Mouse (Mus musculus): ENCODE data around the gene Tuba8. TPM values are rescaled to one million over a fixed set of nuclear protein-coding genes. Genes with fewer than 3 reads are reported as not detected.

The Tuba8 gene
- polyA plus RNA-seq (2014; fragmentation: Nextera tagmentation; extraction: Ambion mirVana): 0.35 and 0.39 TPM in 2 replicates

DNA sequence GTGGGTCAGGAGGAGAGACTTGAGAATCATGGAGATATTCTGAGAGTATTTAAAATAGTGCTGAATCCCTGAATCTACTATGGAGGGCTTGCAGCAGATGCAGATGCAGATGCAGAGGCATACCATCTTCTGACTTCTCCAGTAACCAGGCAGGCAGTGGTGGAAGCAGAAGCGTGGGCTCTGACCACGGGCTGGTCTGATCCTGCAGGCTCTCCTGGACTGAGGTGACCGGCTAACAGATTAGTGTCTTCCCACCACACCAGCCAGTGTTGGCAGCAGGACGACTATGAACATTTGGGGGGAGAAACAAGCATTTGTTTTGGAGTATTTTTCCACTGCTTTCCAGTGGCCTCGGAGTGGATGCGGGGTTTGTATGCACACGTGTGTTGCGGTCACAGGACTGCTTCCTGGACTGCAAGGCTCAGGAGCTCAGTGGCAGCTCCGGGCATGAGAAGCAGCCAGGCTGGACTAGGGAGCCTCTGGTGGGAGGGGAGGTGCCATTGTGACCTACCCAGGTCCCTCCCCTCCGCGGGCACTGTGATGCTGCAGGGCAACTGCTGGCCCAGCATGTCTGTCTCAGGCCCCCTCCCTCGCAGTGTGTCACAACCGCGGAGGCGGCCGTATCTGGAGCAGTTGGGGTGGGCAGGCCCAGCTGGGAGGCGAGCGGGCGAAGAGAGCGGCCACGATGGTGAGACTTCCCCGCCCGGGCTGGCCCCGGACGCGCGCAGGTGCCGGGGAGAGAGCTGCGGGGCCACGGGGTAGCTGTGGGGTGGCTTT lies at the start of gene Tuba8:
TSS of gene Tuba8 (plus strand) at position 548 of the 777 bp plus-strand sequence.
- Histone ChIP-seq H3K9me3 (ENCODE audit: control insufficient read depth, low read length) (no peaks in the 10 kb centered on the region), H3K9ac (ENCODE audit: low read length) (peak within 1 kb of the TSS; percentile 45), H3K4me1 (replicated peaks; ENCODE audit: control insufficient read depth, insufficient read depth, low read length) (peaks cover 7% of the 10 kb centered on the region; the same call in 1 of the 2 replicates), H3K4me2 (ENCODE audit: low read depth, low read length, severe bottlenecking) (peak within 1 kb of the TSS; percentile 95), H3K27me3 (ENCODE audit: control insufficient read depth, insufficient read depth, low read length) (peaks cover 11% of the 10 kb centered on the region), H3K4me3 (ENCODE audit: low read depth, low read length) (peak within 1 kb of the TSS; percentile 38), H3K27ac (ENCODE audit: low read depth, low read length) (no peak within 1 kb of the TSS), H3K36me3 (ENCODE audit: control insufficient read depth, insufficient read depth, low read length) (no peaks in the 10 kb centered on the region)
- ATAC-seq (replicated peaks; ENCODE audit: low FRiP score): peak; percentile 81
- WGBS: 5% methylated on average over 30 of the region's 30 CpGs
- peak; percentile 68 for DNase-seq (ENCODE audit: low spot score)

GRCm38 (mm10) chr6:121162616-121163015 lies 47.9 kb upstream of the Tuba8 start:
- Histone ChIP-seq H3K9me3 (ENCODE audit: control insufficient read depth, low read length) (no peaks in the 10 kb centered on the region), H3K36me3 (ENCODE audit: control insufficient read depth, insufficient read depth, low read length) (no peaks in the 10 kb centered on the region), H3K9ac (ENCODE audit: low read length) (no peak overlapping the region), H3K4me1 (replicated peaks; ENCODE audit: control insufficient read depth, insufficient read depth, low read length) (peaks cover 3% of the 10 kb centered on the region; the same call in 1 of the 2 replicates), H3K27me3 (ENCODE audit: control insufficient read depth, insufficient read depth, low read length) (no peaks in the 10 kb centered on the region), H3K4me2 (ENCODE audit: low read depth, low read length, severe bottlenecking) (no peak overlapping the region), H3K4me3 (ENCODE audit: low read depth, low read length) (no peak overlapping the region), H3K27ac (ENCODE audit: low read depth, low read length) (no peak overlapping the region)
- WGBS: 91% methylated on average over 12 of the region's 12 CpGs
- ATAC-seq (replicated peaks; ENCODE audit: low FRiP score) (no peak), DNase-seq (ENCODE audit: low spot score) (no peak)

DNA sequence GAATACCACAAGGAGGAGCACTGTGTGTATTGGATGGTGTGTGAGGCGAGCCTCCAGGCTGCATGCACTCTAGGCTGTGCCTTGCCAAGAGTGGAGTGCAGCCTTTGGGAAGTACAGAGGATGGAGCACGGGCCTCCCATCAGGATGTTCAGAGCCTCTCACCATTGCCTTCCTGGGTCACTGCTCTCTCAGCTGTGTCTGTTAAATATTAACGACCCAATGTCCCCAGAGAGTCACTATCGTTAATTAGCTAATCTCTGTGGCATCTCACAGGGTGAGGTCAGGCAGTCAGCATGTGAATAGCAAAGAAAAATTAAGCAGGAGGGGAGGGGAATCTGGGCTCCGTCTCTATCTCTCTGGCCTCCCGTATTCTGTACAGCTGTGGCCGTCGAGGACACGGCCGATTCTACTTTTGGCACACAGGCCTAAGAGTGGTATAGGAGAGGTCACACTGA lies 44.4 kb upstream of the Tuba8 start:
- peaks cover 3% of the 10 kb centered on the region; the same call in 1 of the 2 replicates for H3K4me1 ChIP-seq (replicated peaks; ENCODE audit: control insufficient read depth, insufficient read depth, low read length)
- no peaks in the 10 kb centered on the region for H3K9me3 ChIP-seq (ENCODE audit: control insufficient read depth, low read length)
- H3K27ac ChIP-seq (ENCODE audit: low read depth, low read length): no peak overlapping the region
- H3K36me3 ChIP-seq (ENCODE audit: control insufficient read depth, insufficient read depth, low read length): no peaks in the 10 kb centered on the region
- no peak for ATAC-seq (replicated peaks; ENCODE audit: low FRiP score)
- no peak overlapping the region for H3K4me3 ChIP-seq (ENCODE audit: low read depth, low read length)
- WGBS: 51% methylated on average over 10 of the region's 10 CpGs
- H3K4me2 ChIP-seq (ENCODE audit: low read depth, low read length, severe bottlenecking): no peak overlapping the region
- no peaks in the 10 kb centered on the region for H3K27me3 ChIP-seq (ENCODE audit: control insufficient read depth, insufficient read depth, low read length)
- no peak overlapping the region for H3K9ac ChIP-seq (ENCODE audit: low read length)
- DNase-seq (ENCODE audit: low spot score): no peak

GRCm38 (mm10) chr6:121167381-121167975 lies 43.0 kb upstream of the Tuba8 start:
- H3K9ac ChIP-seq (ENCODE audit: low read length): no peak overlapping the region
- ATAC-seq (replicated peaks; ENCODE audit: low FRiP score): no peak
- no peaks in the 10 kb centered on the region for H3K9me3 ChIP-seq (ENCODE audit: control insufficient read depth, low read length)
- 71% methylated on average over 7 of the region's 7 CpGs for WGBS
- H3K27me3 ChIP-seq (ENCODE audit: control insufficient read depth, insufficient read depth, low read length): no peaks in the 10 kb centered on the region
- no peak overlapping the region for H3K4me2 ChIP-seq (ENCODE audit: low read depth, low read length, severe bottlenecking)
- H3K4me1 ChIP-seq (replicated peaks; ENCODE audit: control insufficient read depth, insufficient read depth, low read length): peaks cover 3% of the 10 kb centered on the region; the same call in 1 of the 2 replicates
- H3K27ac ChIP-seq (ENCODE audit: low read depth, low read length): no peak overlapping the region
- DNase-seq (ENCODE audit: low spot score): no peak
- no peaks in the 10 kb centered on the region for H3K36me3 ChIP-seq (ENCODE audit: control insufficient read depth, insufficient read depth, low read length)
- H3K4me3 ChIP-seq (ENCODE audit: low read depth, low read length): no peak overlapping the region

GRCm38 (mm10) chr6:121171102-121171501 lies 39.4 kb upstream of the Tuba8 start:
- Histone ChIP-seq H3K27me3 (ENCODE audit: control insufficient read depth, insufficient read depth, low read length) (no peaks in the 10 kb centered on the region), H3K4me1 (replicated peaks; ENCODE audit: control insufficient read depth, insufficient read depth, low read length) (peaks cover under 1% of the 10 kb centered on the region; the same call in 1 of the 2 replicates), H3K27ac (ENCODE audit: low read depth, low read length) (no peak overlapping the region), H3K36me3 (ENCODE audit: control insufficient read depth, insufficient read depth, low read length) (no peaks in the 10 kb centered on the region), H3K4me3 (ENCODE audit: low read depth, low read length) (no peak overlapping the region), H3K9me3 (ENCODE audit: control insufficient read depth, low read length) (no peaks in the 10 kb centered on the region), H3K4me2 (ENCODE audit: low read depth, low read length, severe bottlenecking) (no peak overlapping the region), H3K9ac (ENCODE audit: low read length) (no peak overlapping the region)
- WGBS: 86% methylated on average over 6 of the region's 6 CpGs
- no peak for DNase-seq (ENCODE audit: low spot score)
- ATAC-seq (replicated peaks; ENCODE audit: low FRiP score): no peak

- DNase-seq (ENCODE audit: low spot score): no peak
- Histone ChIP-seq H3K4me1 (replicated peaks; ENCODE audit: control insufficient read depth, insufficient read depth, low read length) (no peaks in the 10 kb centered on the region), H3K9ac (ENCODE audit: low read length) (no peak overlapping the region), H3K9me3 (ENCODE audit: control insufficient read depth, low read length) (no peaks in the 10 kb centered on the region), H3K4me2 (ENCODE audit: low read depth, low read length, severe bottlenecking) (no peak overlapping the region), H3K27me3 (ENCODE audit: control insufficient read depth, insufficient read depth, low read length) (no peaks in the 10 kb centered on the region), H3K27ac (ENCODE audit: low read depth, low read length) (no peak overlapping the region), H3K4me3 (ENCODE audit: low read depth, low read length) (no peak overlapping the region), H3K36me3 (ENCODE audit: control insufficient read depth, insufficient read depth, low read length) (no peaks in the 10 kb centered on the region)
- ATAC-seq (replicated peaks; ENCODE audit: low FRiP score): no peak
- 85% methylated on average over 5 of the region's 5 CpGs for WGBS
Measured at GRCm38 (mm10) chr6:121173471-121173870, 37.0 kb upstream of the Tuba8 start.

- H3K9me3 ChIP-seq (ENCODE audit: control insufficient read depth, low read length): no peaks in the 10 kb centered on the region
- H3K4me2 ChIP-seq (ENCODE audit: low read depth, low read length, severe bottlenecking): no peak overlapping the region
- no peak overlapping the region for H3K9ac ChIP-seq (ENCODE audit: low read length)
- no peak for ATAC-seq (replicated peaks; ENCODE audit: low FRiP score)
- no peaks in the 10 kb centered on the region for H3K36me3 ChIP-seq (ENCODE audit: control insufficient read depth, insufficient read depth, low read length)
- no peak overlapping the region for H3K27ac ChIP-seq (ENCODE audit: low read depth, low read length)
- H3K4me1 ChIP-seq (replicated peaks; ENCODE audit: control insufficient read depth, insufficient read depth, low read length): no peaks in the 10 kb centered on the region
- no peak for DNase-seq (ENCODE audit: low spot score)
- H3K4me3 ChIP-seq (ENCODE audit: low read depth, low read length): no peak overlapping the region
- 94% methylated on average over 6 of the region's 6 CpGs for WGBS
- H3K27me3 ChIP-seq (ENCODE audit: control insufficient read depth, insufficient read depth, low read length): no peaks in the 10 kb centered on the region
Measured at GRCm38 (mm10) chr6:121174761-121175160, 35.7 kb upstream of the Tuba8 start.

DNA sequence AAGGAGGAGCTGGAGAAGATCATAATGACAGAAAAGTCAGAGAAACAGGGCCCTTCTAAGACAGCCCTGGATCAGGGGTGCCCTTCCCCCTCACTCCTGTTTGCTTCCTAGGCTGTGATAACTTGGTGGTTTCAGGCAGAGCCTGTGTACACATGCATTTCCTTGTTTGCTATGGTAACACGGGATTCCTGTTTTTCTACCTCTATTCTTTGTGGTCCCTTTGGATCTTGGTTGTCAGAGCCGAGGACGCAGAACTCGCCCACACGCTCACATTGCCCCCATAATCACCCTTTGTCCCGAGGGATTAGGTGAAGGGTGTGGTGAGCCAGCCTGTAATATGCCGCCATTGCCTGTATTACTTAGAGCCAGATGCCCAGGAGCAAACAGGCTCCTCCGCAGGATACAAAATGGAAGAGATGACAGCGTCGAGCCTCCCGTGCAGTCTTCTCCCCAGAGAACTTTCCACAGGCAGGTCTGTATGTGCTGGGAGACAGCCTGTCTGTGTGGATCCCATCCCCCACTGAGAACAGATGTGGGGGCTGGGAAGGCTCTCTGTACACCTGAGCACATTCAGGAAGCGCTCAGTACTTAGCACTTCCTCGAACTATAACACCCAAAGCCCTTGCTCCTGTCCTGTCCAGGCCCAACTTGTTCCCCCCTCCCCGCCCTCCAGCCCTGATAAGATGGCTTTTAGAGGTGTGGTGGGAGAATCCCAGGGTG lies 34.3 kb upstream of the Tuba8 start:
- no peak overlapping the region for H3K9ac ChIP-seq (ENCODE audit: low read length)
- ATAC-seq (replicated peaks; ENCODE audit: low FRiP score) (no peak), DNase-seq (ENCODE audit: low spot score) (no peak)
- no peaks in the 10 kb centered on the region for H3K36me3 ChIP-seq (ENCODE audit: control insufficient read depth, insufficient read depth, low read length)
- no peak overlapping the region for H3K4me2 ChIP-seq (ENCODE audit: low read depth, low read length, severe bottlenecking)
- H3K27ac ChIP-seq (ENCODE audit: low read depth, low read length): no peak overlapping the region
- no peaks in the 10 kb centered on the region for H3K4me1 ChIP-seq (replicated peaks; ENCODE audit: control insufficient read depth, insufficient read depth, low read length)
- 54% methylated on average over 14 of the region's 14 CpGs for WGBS
- H3K9me3 ChIP-seq (ENCODE audit: control insufficient read depth, low read length): no peaks in the 10 kb centered on the region
- no peak overlapping the region for H3K4me3 ChIP-seq (ENCODE audit: low read depth, low read length)
- H3K27me3 ChIP-seq (ENCODE audit: control insufficient read depth, insufficient read depth, low read length): no peaks in the 10 kb centered on the region
